Mouse (Mus musculus): ENCODE measurements around the gene Rhox8. TPM values are rescaled to one million over a fixed set of nuclear protein-coding genes. Genes with fewer than 3 reads are reported as not detected.
"Not testable (repeated sequence)": the region's sequence is repeated elsewhere in the genome, so short reads cannot be mapped to it uniquely, and the experiment has no call there.

Rhox8 gene
- polyA plus RNA-seq (2015; fragmentation: Nextera tagmentation; extraction: Ambion mirVana): not detected in 2 replicates

DNA sequence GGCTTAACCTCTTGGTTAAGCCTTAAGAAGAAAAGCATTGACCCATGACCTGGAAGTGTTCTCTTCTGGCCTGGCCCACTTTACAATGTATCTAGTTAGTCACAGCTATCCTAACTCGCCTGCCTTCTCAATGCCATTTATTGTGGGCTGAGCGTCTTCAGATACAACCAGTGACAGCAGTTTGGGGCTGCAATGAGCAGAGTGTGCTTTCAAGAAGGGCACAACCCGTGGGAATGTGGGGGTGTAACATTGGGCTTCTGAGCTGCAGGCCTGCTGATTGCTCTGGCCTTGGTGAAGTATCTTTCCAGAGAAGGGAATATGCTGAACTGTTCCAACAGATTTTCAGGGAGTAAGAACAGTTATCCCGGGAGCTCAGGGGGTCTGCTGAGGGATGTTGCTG, at the start of gene Rhox8:
Rhox8 (minus strand) TSS at position 101 of the 400 bp plus-strand sequence.
- Histone ChIP-seq H3K27me3 (ENCODE audit: control insufficient read depth, insufficient read depth, low read length) (no peaks in the 10 kb centered on the region), H3K27ac (ENCODE audit: low read length) (no peak within 1 kb of the TSS), H3K4me3 (replicated peaks; ENCODE audit: low read length) (no peak within 1 kb of the TSS), H3K4me1 (ENCODE audit: control insufficient read depth, insufficient read depth, low read length) (no peaks in the 10 kb centered on the region), H3K36me3 (ENCODE audit: control insufficient read depth, insufficient read depth, low read length) (no peaks in the 10 kb centered on the region), H3K9ac (ENCODE audit: low read length) (no peak within 1 kb of the TSS), H3K9me3 (replicated peaks; ENCODE audit: control insufficient read depth, low read length) (no peaks in the 10 kb centered on the region), H3K4me2 (ENCODE audit: low read depth, low read length) (no peak within 1 kb of the TSS)
- no peak for ATAC-seq (ENCODE audit: insufficient read depth, low FRiP score)
- 74% methylated on average over 4 of the region's 4 CpGs for WGBS

DNA sequence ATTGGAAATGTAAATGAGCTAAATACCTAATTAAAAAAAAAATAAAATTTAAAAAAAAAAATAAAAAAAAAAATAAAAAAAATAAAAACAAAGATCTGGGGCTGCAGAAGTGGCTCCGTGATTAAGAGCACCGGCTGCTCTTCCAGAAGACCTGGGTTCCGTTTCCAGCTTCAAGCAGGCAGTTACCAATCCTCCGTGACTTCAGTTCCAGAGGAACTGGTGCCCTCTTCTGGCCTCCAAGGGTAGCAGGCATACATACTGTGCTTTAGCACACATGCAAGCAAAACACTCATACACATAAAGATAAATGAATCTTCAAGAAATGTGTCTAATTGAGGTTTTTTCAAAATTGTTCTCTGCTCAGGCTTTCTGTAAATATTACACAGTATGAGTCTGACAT, 37.6 kb upstream of the Rhox8 start:
- Histone ChIP-seq H3K9me3 (replicated peaks; ENCODE audit: control insufficient read depth, low read length) (no peaks in the 10 kb centered on the region), H3K36me3 (ENCODE audit: control insufficient read depth, insufficient read depth, low read length) (no peaks in the 10 kb centered on the region), H3K27ac (ENCODE audit: low read length) (no peak overlapping the region), H3K4me3 (replicated peaks; ENCODE audit: low read length) (no peak overlapping the region), H3K27me3 (ENCODE audit: control insufficient read depth, insufficient read depth, low read length) (no peaks in the 10 kb centered on the region), H3K4me1 (ENCODE audit: control insufficient read depth, insufficient read depth, low read length) (no peaks in the 10 kb centered on the region), H3K9ac (ENCODE audit: low read length) (no peak overlapping the region), H3K4me2 (ENCODE audit: low read depth, low read length) (no peak overlapping the region)
- WGBS: 71% methylated on average over 4 of the region's 4 CpGs
- no peak for ATAC-seq (ENCODE audit: insufficient read depth, low FRiP score)

DNA sequence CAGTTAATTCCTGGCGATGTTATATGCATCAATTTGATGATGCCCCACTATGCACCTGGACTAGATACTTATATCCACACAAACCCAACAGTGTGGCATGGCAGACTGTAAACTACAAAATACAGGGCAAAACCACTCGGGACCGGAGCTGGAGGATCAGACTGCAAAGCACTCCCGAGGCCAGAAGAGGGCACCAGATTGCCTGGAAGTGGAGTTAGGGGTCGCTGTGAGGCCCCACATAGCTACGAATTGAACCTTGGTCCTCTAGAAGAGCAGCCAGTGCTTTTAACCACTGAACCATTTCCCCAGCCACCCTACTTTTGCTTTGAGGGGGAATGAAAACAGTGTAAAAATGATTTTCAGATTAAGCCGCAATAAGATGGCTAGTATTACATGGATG, 29.8 kb upstream of the Rhox8 start:
- Histone ChIP-seq H3K4me3 (replicated peaks; ENCODE audit: low read length) (no peak overlapping the region), H3K9ac (ENCODE audit: low read length) (no peak overlapping the region), H3K4me2 (ENCODE audit: low read depth, low read length) (no peak overlapping the region), H3K4me1 (ENCODE audit: control insufficient read depth, insufficient read depth, low read length) (no peaks in the 10 kb centered on the region), H3K36me3 (ENCODE audit: control insufficient read depth, insufficient read depth, low read length) (no peaks in the 10 kb centered on the region), H3K9me3 (replicated peaks; ENCODE audit: control insufficient read depth, low read length) (no peaks in the 10 kb centered on the region), H3K27me3 (ENCODE audit: control insufficient read depth, insufficient read depth, low read length) (no peaks in the 10 kb centered on the region), H3K27ac (ENCODE audit: low read length) (no peak overlapping the region)
- 55% methylated on average over 7 of the region's 7 CpGs for WGBS
- ATAC-seq (ENCODE audit: insufficient read depth, low FRiP score): no peak

DNA sequence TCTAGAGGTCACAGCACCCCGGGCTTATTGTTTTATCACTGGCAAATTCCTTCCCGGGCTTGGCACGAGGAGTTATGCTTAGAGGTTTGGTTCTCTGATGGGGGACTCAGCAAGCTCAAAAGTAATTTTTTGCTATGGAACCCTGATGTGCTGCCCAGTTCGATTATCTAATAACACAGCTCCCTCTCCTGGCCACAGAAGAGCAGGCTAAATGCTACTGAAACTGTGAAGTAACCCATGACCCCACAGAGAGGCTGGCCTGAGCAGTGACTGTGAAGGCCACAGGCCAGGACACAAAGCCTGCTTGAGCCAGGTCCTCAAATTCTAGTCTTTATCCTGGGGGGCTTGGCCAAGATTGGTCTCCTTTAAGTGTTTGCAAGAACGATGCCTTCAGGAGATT, 25.0 kb upstream of the Rhox8 start:
- no peaks in the 10 kb centered on the region for H3K27me3 ChIP-seq (ENCODE audit: control insufficient read depth, insufficient read depth, low read length)
- no peak overlapping the region for H3K4me3 ChIP-seq (replicated peaks; ENCODE audit: low read length)
- H3K4me2 ChIP-seq (ENCODE audit: low read depth, low read length): no peak overlapping the region
- no peak overlapping the region for H3K27ac ChIP-seq (ENCODE audit: low read length)
- H3K9me3 ChIP-seq (replicated peaks; ENCODE audit: control insufficient read depth, low read length): no peaks in the 10 kb centered on the region
- 69% methylated on average over 5 of the region's 5 CpGs for WGBS
- no peak for ATAC-seq (ENCODE audit: insufficient read depth, low FRiP score)
- H3K4me1 ChIP-seq (ENCODE audit: control insufficient read depth, insufficient read depth, low read length): no peaks in the 10 kb centered on the region
- no peak overlapping the region for H3K9ac ChIP-seq (ENCODE audit: low read length)
- H3K36me3 ChIP-seq (ENCODE audit: control insufficient read depth, insufficient read depth, low read length): no peaks in the 10 kb centered on the region

DNA sequence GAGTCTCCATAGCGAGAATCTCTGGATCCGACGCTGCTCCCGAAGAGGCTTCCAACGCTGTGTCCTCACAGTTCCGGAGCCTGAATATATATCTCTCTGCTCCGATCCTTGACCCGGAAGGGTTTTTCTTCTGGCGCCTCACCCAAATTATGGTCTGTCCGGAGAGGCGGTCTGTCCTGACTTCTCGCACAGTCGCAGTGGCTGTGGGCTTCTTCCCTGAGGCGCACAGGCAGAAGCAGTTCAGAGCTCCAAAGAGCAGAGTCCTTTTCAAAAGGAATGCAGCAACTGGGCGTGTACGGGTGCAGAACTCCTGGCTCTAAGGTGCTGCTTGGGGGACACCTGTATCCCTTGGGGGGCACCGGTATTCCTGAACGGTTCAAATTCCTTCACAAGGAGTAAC, 22.9 kb upstream of the Rhox8 start, which contains the start of gene Rhox9:
Rhox9 (minus strand) TSS at position 101 of the 400 bp plus-strand sequence.
- H3K9ac ChIP-seq (ENCODE audit: low read length); H3K4me1 ChIP-seq (ENCODE audit: control insufficient read depth, insufficient read depth, low read length); H3K27me3 ChIP-seq (ENCODE audit: control insufficient read depth, insufficient read depth, low read length); H3K4me3 ChIP-seq (replicated peaks; ENCODE audit: low read length); ATAC-seq (ENCODE audit: insufficient read depth, low FRiP score); H3K27ac ChIP-seq (ENCODE audit: low read length); H3K9me3 ChIP-seq (replicated peaks; ENCODE audit: control insufficient read depth, low read length); H3K4me2 ChIP-seq (ENCODE audit: low read depth, low read length); H3K36me3 ChIP-seq (ENCODE audit: control insufficient read depth, insufficient read depth, low read length): not testable (repeated sequence)
- WGBS: 94% methylated on average over 9 of the region's 18 CpGs

DNA sequence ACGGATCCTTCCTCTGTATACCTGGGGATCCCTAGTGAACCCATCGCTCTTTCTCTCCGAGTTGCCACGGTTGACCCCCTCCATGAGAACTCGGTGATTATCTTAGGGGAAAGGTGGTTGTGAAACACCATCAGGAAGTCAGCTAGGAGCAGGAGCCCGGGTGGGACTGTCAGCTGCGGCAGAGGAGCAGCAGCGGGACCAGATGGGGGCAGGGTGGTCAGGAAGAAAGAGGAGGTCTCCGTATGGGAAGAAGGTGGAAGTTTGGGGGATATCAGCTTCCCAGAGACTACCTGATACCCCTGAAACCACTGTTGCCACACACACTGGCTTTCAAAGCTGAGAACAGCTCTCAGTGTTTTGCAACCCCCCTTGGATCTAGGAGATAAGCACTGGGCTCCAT, 18.4 kb upstream of the Rhox8 start, which contains the start of gene Rhox7b:
Rhox7b (minus strand) TSS at position 101 of the 400 bp plus-strand sequence.
- not testable (repeated sequence) for H3K4me2 ChIP-seq (ENCODE audit: low read depth, low read length); H3K27ac ChIP-seq (ENCODE audit: low read length); H3K4me1 ChIP-seq (ENCODE audit: control insufficient read depth, insufficient read depth, low read length); ATAC-seq (ENCODE audit: insufficient read depth, low FRiP score); H3K36me3 ChIP-seq (ENCODE audit: control insufficient read depth, insufficient read depth, low read length); H3K4me3 ChIP-seq (replicated peaks; ENCODE audit: low read length); H3K9me3 ChIP-seq (replicated peaks; ENCODE audit: control insufficient read depth, low read length); H3K27me3 ChIP-seq (ENCODE audit: control insufficient read depth, insufficient read depth, low read length); H3K9ac ChIP-seq (ENCODE audit: low read length)
- 64% methylated on average over 9 of the region's 9 CpGs for WGBS

DNA sequence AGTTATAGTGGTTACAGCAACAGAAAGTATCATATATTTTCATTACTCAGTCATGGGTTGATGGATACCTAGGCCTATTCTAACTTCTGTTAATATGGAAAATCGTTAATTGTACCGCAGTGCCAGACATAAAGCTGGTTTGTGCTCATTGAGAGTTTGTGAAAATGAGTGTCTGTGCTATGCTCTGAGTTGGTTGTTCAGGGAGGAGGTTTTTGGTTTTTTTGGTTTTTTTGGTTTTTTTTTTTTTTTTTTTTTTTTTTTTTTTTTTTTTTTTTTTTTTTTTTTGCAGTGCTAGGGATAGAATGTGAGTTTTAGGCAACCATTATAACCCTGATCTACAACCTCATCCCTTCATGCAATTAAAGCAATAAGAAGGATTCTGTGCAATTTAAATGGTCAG, 7.1 kb downstream of the Rhox8 start:
- WGBS: 98% methylated on average over 2 of the region's 2 CpGs
- Histone ChIP-seq H3K9ac (ENCODE audit: low read length) (no peak overlapping the region), H3K4me2 (ENCODE audit: low read depth, low read length) (no peak overlapping the region), H3K4me3 (replicated peaks; ENCODE audit: low read length) (no peak overlapping the region), H3K4me1 (ENCODE audit: control insufficient read depth, insufficient read depth, low read length) (no peaks in the 10 kb centered on the region), H3K9me3 (replicated peaks; ENCODE audit: control insufficient read depth, low read length) (no peaks in the 10 kb centered on the region), H3K36me3 (ENCODE audit: control insufficient read depth, insufficient read depth, low read length) (no peaks in the 10 kb centered on the region), H3K27ac (ENCODE audit: low read length) (no peak overlapping the region), H3K27me3 (ENCODE audit: control insufficient read depth, insufficient read depth, low read length) (no peaks in the 10 kb centered on the region)
- no peak for ATAC-seq (ENCODE audit: insufficient read depth, low FRiP score)

DNA sequence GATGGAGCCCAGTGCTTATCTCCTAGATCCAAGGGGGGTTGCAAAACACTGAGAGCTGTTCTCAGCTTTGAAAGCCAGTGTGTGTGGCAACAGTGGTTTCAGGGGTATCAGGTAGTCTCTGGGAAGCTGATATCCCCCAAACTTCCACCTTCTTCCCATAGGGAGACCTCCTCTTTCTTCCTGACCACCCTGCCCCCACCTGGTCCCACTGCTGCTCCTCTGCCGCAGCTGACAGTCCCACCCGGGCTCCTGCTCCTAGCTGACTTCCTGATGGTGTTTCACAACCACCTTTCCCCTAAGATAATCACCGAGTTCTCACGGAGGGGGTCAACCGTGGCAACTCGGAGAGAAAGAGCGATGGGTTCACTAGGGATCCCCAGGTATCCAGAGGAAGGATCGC, 47.4 kb downstream of the Rhox8 start, which contains the start of gene Rhox7a:
Rhox7a (plus strand) TSS at position 301 of the 400 bp plus-strand sequence.
- 82% methylated on average over 8 of the region's 8 CpGs for WGBS
- H3K27me3 ChIP-seq (ENCODE audit: control insufficient read depth, insufficient read depth, low read length); H3K4me3 ChIP-seq (replicated peaks; ENCODE audit: low read length); H3K27ac ChIP-seq (ENCODE audit: low read length); H3K9ac ChIP-seq (ENCODE audit: low read length); H3K4me2 ChIP-seq (ENCODE audit: low read depth, low read length); ATAC-seq (ENCODE audit: insufficient read depth, low FRiP score); H3K4me1 ChIP-seq (ENCODE audit: control insufficient read depth, insufficient read depth, low read length); H3K36me3 ChIP-seq (ENCODE audit: control insufficient read depth, insufficient read depth, low read length); H3K9me3 ChIP-seq (replicated peaks; ENCODE audit: control insufficient read depth, low read length): not testable (repeated sequence)

DNA sequence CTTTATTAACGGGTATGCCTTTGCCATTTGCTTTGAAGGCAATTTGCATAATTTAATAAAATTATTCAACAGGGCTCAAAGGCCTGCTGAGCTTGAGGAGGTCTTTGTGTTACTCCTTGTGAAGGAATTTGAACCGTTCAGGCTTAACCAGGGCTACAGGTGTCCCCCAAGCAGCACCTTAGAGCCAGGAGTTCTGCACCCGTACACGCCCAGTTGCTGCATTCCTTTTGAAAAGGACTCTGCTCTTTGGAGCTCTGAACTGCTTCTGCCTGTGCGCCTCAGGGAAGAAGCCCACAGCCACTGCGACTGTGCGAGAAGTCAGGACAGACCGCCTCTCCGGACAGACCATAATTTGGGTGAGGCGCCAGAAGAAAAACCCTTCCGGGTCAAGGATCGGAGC, 52.1 kb downstream of the Rhox8 start, which contains the start of gene Rhox6:
Rhox6 (plus strand) TSS at position 301 of the 400 bp plus-strand sequence.
- not testable (repeated sequence) for H3K4me3 ChIP-seq (replicated peaks; ENCODE audit: low read length); H3K27me3 ChIP-seq (ENCODE audit: control insufficient read depth, insufficient read depth, low read length); ATAC-seq (ENCODE audit: insufficient read depth, low FRiP score); H3K4me2 ChIP-seq (ENCODE audit: low read depth, low read length); H3K27ac ChIP-seq (ENCODE audit: low read length); H3K9ac ChIP-seq (ENCODE audit: low read length); H3K9me3 ChIP-seq (replicated peaks; ENCODE audit: control insufficient read depth, low read length); H3K36me3 ChIP-seq (ENCODE audit: control insufficient read depth, insufficient read depth, low read length); H3K4me1 ChIP-seq (ENCODE audit: control insufficient read depth, insufficient read depth, low read length)
- 81% methylated on average over 4 of the region's 12 CpGs for WGBS

All from stomach, embryonic 16.5 days (tissue).